8 mouse cellular contexts compared by ENCODE assay signal in genomic region chr4:120149142-120149524, GRCm38 (mm10). TPM values are rescaled to one million over a fixed set of nuclear protein-coding genes. Genes with fewer than 3 reads are reported as not detected.
DNase-seq lines count a peak whose midpoint lies in the region; ATAC-seq lines count a peak whose summit lies in the region.

No protein-coding gene starts in this region.

- no peaks in the 10 kb centered on the region for H3K27me3 ChIP-seq in lung, embryonic 15.5 days
- H3K27me3 ChIP-seq in hindbrain, embryonic 15.5 days, result no peaks in the 10 kb centered on the region
- no peaks in the 10 kb centered on the region for H3K27me3 ChIP-seq in midbrain, embryonic 15.5 days (replicated peaks)

- no peak for DNase-seq in lung, postnatal 25 days (ENCODE audit: low spot score)
- peak; percentile 20 for DNase-seq in embryo, embryonic 11.5 days (ENCODE audit: low read depth, low spot score)
- no peak for DNase-seq in urinary bladder, postnatal 14 days (ENCODE audit: low spot score)
- no peak for DNase-seq in layer of hippocampus, postnatal 36 days
- DNase-seq in left cerebral cortex, adult 8-10 months (ENCODE audit: low spot score in 2 of 2), result no peak

- peaks cover 20% of the 10 kb centered on the region for H3K4me1 ChIP-seq in lung, embryonic 15.5 days
- H3K4me1 ChIP-seq in hindbrain, embryonic 15.5 days (replicated peaks), result peaks cover 10% of the 10 kb centered on the region
- H3K4me1 ChIP-seq in midbrain, embryonic 15.5 days, result peaks cover 8% of the 10 kb centered on the region; the same call in 1 of the 2 replicates

- no peaks in the 10 kb centered on the region for H3K36me3 ChIP-seq in lung, embryonic 15.5 days
- H3K36me3 ChIP-seq in hindbrain, embryonic 15.5 days, result no peaks in the 10 kb centered on the region
- no peaks in the 10 kb centered on the region for H3K36me3 ChIP-seq in midbrain, embryonic 15.5 days (replicated peaks)

- peak overlapping the region; percentile 69 for H3K27ac ChIP-seq in lung, embryonic 15.5 days
- H3K27ac ChIP-seq in hindbrain, embryonic 15.5 days (replicated peaks), result no peak overlapping the region
- H3K27ac ChIP-seq in midbrain, embryonic 15.5 days, result 0 out of 2 replicates have a peak overlapping the region, but pooled peaks have one; percentile 3

- H3K9ac ChIP-seq in lung, embryonic 15.5 days, result 0 out of 2 replicates have a peak overlapping the region, but pooled peaks have one; percentile 27
- H3K9ac ChIP-seq in hindbrain, embryonic 15.5 days, result peak overlapping the region; percentile 39
- H3K9ac ChIP-seq in midbrain, embryonic 15.5 days, result peak overlapping the region; percentile 35; the same call in 1 of the 2 replicates

- 0 out of 2 replicates have a peak, but pooled peaks have one; percentile 13 for ATAC-seq in lung, embryonic 15.5 days (ENCODE audit: borderline replicate concordance, extremely low read depth, low FRiP score, low TSS enrichment)
- no peak for ATAC-seq in hindbrain, embryonic 15.5 days (ENCODE audit: low FRiP score, low read depth)
- ATAC-seq in midbrain, embryonic 15.5 days (replicated peaks), result 0 out of 2 replicates have a peak, but pooled peaks have one; percentile 35

- H3K9me3 ChIP-seq in lung, embryonic 15.5 days, result no peaks in the 10 kb centered on the region
- no peaks in the 10 kb centered on the region for H3K9me3 ChIP-seq in hindbrain, embryonic 15.5 days
- no peaks in the 10 kb centered on the region for H3K9me3 ChIP-seq in midbrain, embryonic 15.5 days

- WGBS in lung, embryonic 15.5 days, result 45% methylated on average over 3 of the region's 3 CpGs
- 36% methylated on average over 3 of the region's 3 CpGs for WGBS in hindbrain, embryonic 15.5 days
- WGBS in midbrain, embryonic 15.5 days, result 30% methylated on average over 3 of the region's 3 CpGs

- H3K4me3 ChIP-seq in lung, embryonic 15.5 days, result no peak overlapping the region
- H3K4me3 ChIP-seq in hindbrain, embryonic 15.5 days, result 0 out of 2 replicates have a peak overlapping the region, but pooled peaks have one; percentile 1
- no peak overlapping the region for H3K4me3 ChIP-seq in midbrain, embryonic 15.5 days

- peak overlapping the region; percentile 55 for H3K4me2 ChIP-seq in lung, embryonic 15.5 days
- peak overlapping the region; percentile 58 for H3K4me2 ChIP-seq in hindbrain, embryonic 15.5 days
- H3K4me2 ChIP-seq in midbrain, embryonic 15.5 days, result peak overlapping the region; percentile 50

RNA-seq across cellular contexts. Expression of gene Edn2, which starts 11.9 kb away (rescaled TPM):
- polyA plus RNA-seq in lung, embryonic 15.5 days (2015; fragmentation: Nextera tagmentation; extraction: Ambion mirVana), result 0.76 and 1.0 TPM in 2 replicates
- polyA plus RNA-seq in hindbrain, embryonic 15.5 days (2015; fragmentation: Nextera tagmentation; extraction: Ambion mirVana), result 0.10 TPM in 2 replicates
- 0.15 and 0.22 TPM in 2 replicates for polyA plus RNA-seq in midbrain, embryonic 15.5 days (2015; fragmentation: Nextera tagmentation; extraction: Ambion mirVana)
- total RNA-seq in layer of hippocampus, postnatal 36 days (2021), result not detected
- under 1 TPM in 2 of 4 experiments, not detected in 2; 0.23 to 0.25 TPM for total RNA-seq in left cerebral cortex, adult 8-10 months (2022)
